Mouse (Mus musculus): ENCODE data around the gene Dbn1. TPM values are rescaled to one million over a fixed set of nuclear protein-coding genes. Genes with fewer than 3 reads are reported as not detected.
"Not testable (repeated sequence)": the region's sequence is repeated elsewhere in the genome, so short reads cannot be mapped to it uniquely, and the experiment has no call there.

Gene Dbn1
- polyA plus RNA-seq, 1 experiment from 2014 or later = 792 TPM

- no peaks in the 10 kb centered on the region for H3K36me3 ChIP-seq (ENCODE audit: control insufficient read depth, insufficient read depth)
- H3K9ac ChIP-seq (replicated peaks; ENCODE audit: low read depth, low read length) = peak overlapping the region; percentile 67
- H3K4me3 ChIP-seq (replicated peaks; ENCODE audit: low read length) = peak overlapping the region; percentile 81
- no peaks in the 10 kb centered on the region for H3K9me3 ChIP-seq (ENCODE audit: control insufficient read depth, low read length)
- H3K4me1 ChIP-seq (replicated peaks; ENCODE audit: control insufficient read depth, insufficient read depth, low read length) = peaks cover 29% of the 10 kb centered on the region
- peak overlapping the region; percentile 96; the same call in 1 of the 2 replicates for H3K27ac ChIP-seq (ENCODE audit: low read length)
- WGBS = 42% methylated on average over 9 of the region's 9 CpGs
- H3K4me2 ChIP-seq (ENCODE audit: low read length) = peak overlapping the region; percentile 65
- no peak for ATAC-seq
- no peaks in the 10 kb centered on the region for H3K27me3 ChIP-seq (replicated peaks; ENCODE audit: control insufficient read depth, insufficient read depth, low read length)
Observed at GRCm38 (mm10) chr13:55443799-55444285, 44.1 kb downstream of the Dbn1 start.

- not testable (repeated sequence) for H3K27ac ChIP-seq (ENCODE audit: low read length); H3K9me3 ChIP-seq (ENCODE audit: control insufficient read depth, low read length); H3K4me3 ChIP-seq (replicated peaks; ENCODE audit: low read length); H3K4me2 ChIP-seq (ENCODE audit: low read length); H3K27me3 ChIP-seq (replicated peaks; ENCODE audit: control insufficient read depth, insufficient read depth, low read length); H3K36me3 ChIP-seq (ENCODE audit: control insufficient read depth, insufficient read depth); ATAC-seq; H3K9ac ChIP-seq (replicated peaks; ENCODE audit: low read depth, low read length); H3K4me1 ChIP-seq (replicated peaks; ENCODE audit: control insufficient read depth, insufficient read depth, low read length)
- 90% methylated on average over 14 of the region's 15 CpGs for WGBS
Observed at GRCm38 (mm10) chr13:55437111-55437629, 50.7 kb downstream of the Dbn1 start.

GRCm38 (mm10) chr13:55431889-55432685, 55.8 kb downstream of the Dbn1 start:
- H3K4me1 ChIP-seq (replicated peaks; ENCODE audit: control insufficient read depth, insufficient read depth, low read length) = no peaks in the 10 kb centered on the region
- H3K4me3 ChIP-seq (replicated peaks; ENCODE audit: low read length) = no peak overlapping the region
- H3K9ac ChIP-seq (replicated peaks; ENCODE audit: low read depth, low read length) = no peak overlapping the region
- H3K27me3 ChIP-seq (replicated peaks; ENCODE audit: control insufficient read depth, insufficient read depth, low read length) = no peaks in the 10 kb centered on the region
- no peak overlapping the region for H3K4me2 ChIP-seq (ENCODE audit: low read length)
- H3K27ac ChIP-seq (ENCODE audit: low read length) = no peak overlapping the region
- H3K9me3 ChIP-seq (ENCODE audit: control insufficient read depth, low read length) = no peaks in the 10 kb centered on the region
- ATAC-seq = no peak
- H3K36me3 ChIP-seq (ENCODE audit: control insufficient read depth, insufficient read depth) = no peaks in the 10 kb centered on the region
- 83% methylated on average over 10 of the region's 10 CpGs for WGBS

GRCm38 (mm10) chr13:55430566-55430965, 57.3 kb downstream of the Dbn1 start:
- Histone ChIP-seq H3K4me1 (replicated peaks; ENCODE audit: control insufficient read depth, insufficient read depth, low read length) (no peaks in the 10 kb centered on the region), H3K4me3 (replicated peaks; ENCODE audit: low read length) (no peak overlapping the region), H3K27me3 (replicated peaks; ENCODE audit: control insufficient read depth, insufficient read depth, low read length) (no peaks in the 10 kb centered on the region), H3K27ac (ENCODE audit: low read length) (no peak overlapping the region), H3K36me3 (ENCODE audit: control insufficient read depth, insufficient read depth) (no peaks in the 10 kb centered on the region), H3K4me2 (ENCODE audit: low read length) (no peak overlapping the region), H3K9ac (replicated peaks; ENCODE audit: low read depth, low read length) (no peak overlapping the region), H3K9me3 (ENCODE audit: control insufficient read depth, low read length) (no peaks in the 10 kb centered on the region)
- ATAC-seq = no peak
- 80% methylated on average over 2 of the region's 2 CpGs for WGBS

GRCm38 (mm10) chr13:55429226-55429888, 58.6 kb downstream of the Dbn1 start:
- WGBS = 79% methylated on average over 12 of the region's 12 CpGs
- Histone ChIP-seq H3K36me3 (ENCODE audit: control insufficient read depth, insufficient read depth) (no peaks in the 10 kb centered on the region), H3K27me3 (replicated peaks; ENCODE audit: control insufficient read depth, insufficient read depth, low read length) (no peaks in the 10 kb centered on the region), H3K4me2 (ENCODE audit: low read length) (no peak overlapping the region), H3K9ac (replicated peaks; ENCODE audit: low read depth, low read length) (no peak overlapping the region), H3K9me3 (ENCODE audit: control insufficient read depth, low read length) (no peaks in the 10 kb centered on the region), H3K4me3 (replicated peaks; ENCODE audit: low read length) (no peak overlapping the region), H3K4me1 (replicated peaks; ENCODE audit: control insufficient read depth, insufficient read depth, low read length) (no peaks in the 10 kb centered on the region), H3K27ac (ENCODE audit: low read length) (no peak overlapping the region)
- no peak for ATAC-seq

- H3K36me3 ChIP-seq (ENCODE audit: control insufficient read depth, insufficient read depth) = no peaks in the 10 kb centered on the region
- peaks cover 7% of the 10 kb centered on the region for H3K27me3 ChIP-seq (replicated peaks; ENCODE audit: control insufficient read depth, insufficient read depth, low read length)
- WGBS = 90% methylated on average over 10 of the region's 10 CpGs
- ATAC-seq = no peak
- no peaks in the 10 kb centered on the region for H3K9me3 ChIP-seq (ENCODE audit: control insufficient read depth, low read length)
- no peak within 1 kb of the TSS for H3K27ac ChIP-seq (ENCODE audit: low read length)
- H3K9ac ChIP-seq (replicated peaks; ENCODE audit: low read depth, low read length) = no peak within 1 kb of the TSS
- H3K4me2 ChIP-seq (ENCODE audit: low read length) = no peak within 1 kb of the TSS
- no peaks in the 10 kb centered on the region for H3K4me1 ChIP-seq (replicated peaks; ENCODE audit: control insufficient read depth, insufficient read depth, low read length)
- H3K4me3 ChIP-seq (replicated peaks; ENCODE audit: low read length) = no peak within 1 kb of the TSS
Observed at GRCm38 (mm10) chr13:55426613-55427012, 61.3 kb downstream of the Dbn1 start, which contains the start of gene F12. Gene F12, minus strand, starts transcription at chr13:55426793.

Small RNAs within 50 kb of the gene (microRNA-seq; reads per million reads assigned to microRNA genes)
- gene Mir6943 (not detected), gene Mir6944 (80.6 reads per million, percentile 52 among the genes with 10 or more reads in this experiment), gene Mir6945 (2.1 reads per million, percentile 3 among the genes with 10 or more reads in this experiment)

Other genes starting within 250 kb of the Dbn1 start
- gene Prelid1, start 167.6 kb downstream of the Dbn1 start, polyA plus RNA-seq (2015; fragmentation: Nextera tagmentation; extraction: Ambion mirVana) = 288 and 303 TPM in 2 replicates
- gene Rab24, start 166.2 kb downstream of the Dbn1 start, polyA plus RNA-seq (2015; fragmentation: Nextera tagmentation; extraction: Ambion mirVana) = 104 and 109 TPM in 2 replicates
- gene Mxd3, start 158.3 kb downstream of the Dbn1 start, polyA plus RNA-seq (2015; fragmentation: Nextera tagmentation; extraction: Ambion mirVana) = 22.1 and 23.9 TPM in 2 replicates
- 56.3 and 59.7 TPM in 2 replicates for gene Lman2, start 125.3 kb downstream of the Dbn1 start, polyA plus RNA-seq (2015; fragmentation: Nextera tagmentation; extraction: Ambion mirVana)
- 0.71 and 1.4 TPM in 2 replicates for gene Rgs14, start 118.4 kb downstream of the Dbn1 start, polyA plus RNA-seq (2015; fragmentation: Nextera tagmentation; extraction: Ambion mirVana)
- gene Slc34a1, start 89.9 kb downstream of the Dbn1 start, polyA plus RNA-seq (2015; fragmentation: Nextera tagmentation; extraction: Ambion mirVana) = 0.27 TPM in 1 of 2 replicates, not detected in the other
- gene Pfn3, start 72.9 kb downstream of the Dbn1 start, polyA plus RNA-seq (2015; fragmentation: Nextera tagmentation; extraction: Ambion mirVana) = 0.43 and 0.84 TPM in 2 replicates
- not detected in 2 replicates for gene F12, start 61.3 kb downstream of the Dbn1 start, polyA plus RNA-seq (2015; fragmentation: Nextera tagmentation; extraction: Ambion mirVana)
- gene Grk6, start 43.0 kb downstream of the Dbn1 start, polyA plus RNA-seq (2015; fragmentation: Nextera tagmentation; extraction: Ambion mirVana) = 39.4 and 40.1 TPM in 2 replicates
- 4.1 and 4.3 TPM in 2 replicates for gene Prr7, start 23.8 kb downstream of the Dbn1 start, polyA plus RNA-seq (2015; fragmentation: Nextera tagmentation; extraction: Ambion mirVana)
- gene Pdlim7, start 25.6 kb upstream of the Dbn1 start, polyA plus RNA-seq (2015; fragmentation: Nextera tagmentation; extraction: Ambion mirVana) = 132 and 147 TPM in 2 replicates
- 3.1 and 4.6 TPM in 2 replicates for gene Dok3, start 41.2 kb upstream of the Dbn1 start, polyA plus RNA-seq (2015; fragmentation: Nextera tagmentation; extraction: Ambion mirVana)
- gene Ddx41, start 48.5 kb upstream of the Dbn1 start, polyA plus RNA-seq (2015; fragmentation: Nextera tagmentation; extraction: Ambion mirVana) = 67.3 and 70.6 TPM in 2 replicates
- gene Fam193b, start 83.0 kb upstream of the Dbn1 start, polyA plus RNA-seq (2015; fragmentation: Nextera tagmentation; extraction: Ambion mirVana) = 57.8 and 62.2 TPM in 2 replicates
- gene Tmed9, start 85.6 kb upstream of the Dbn1 start, polyA plus RNA-seq (2015; fragmentation: Nextera tagmentation; extraction: Ambion mirVana) = 96.9 and 133 TPM in 2 replicates
- gene B4galt7, start 111.8 kb upstream of the Dbn1 start, polyA plus RNA-seq (2015; fragmentation: Nextera tagmentation; extraction: Ambion mirVana) = 29.9 and 41.4 TPM in 2 replicates
- gene Caml, start 134.9 kb upstream of the Dbn1 start, polyA plus RNA-seq (2015; fragmentation: Nextera tagmentation; extraction: Ambion mirVana) = 96.9 and 104 TPM in 2 replicates
- 34.2 and 36.4 TPM in 2 replicates for gene Ddx46, start 146.9 kb upstream of the Dbn1 start, polyA plus RNA-seq (2015; fragmentation: Nextera tagmentation; extraction: Ambion mirVana)
- 74.6 and 74.9 TPM in 2 replicates for gene B230219D22Rik, start 205.0 kb upstream of the Dbn1 start, polyA plus RNA-seq (2015; fragmentation: Nextera tagmentation; extraction: Ambion mirVana)
- 121 and 125 TPM in 2 replicates for gene Txndc15, start 226.5 kb upstream of the Dbn1 start, polyA plus RNA-seq (2015; fragmentation: Nextera tagmentation; extraction: Ambion mirVana)
- 15.3 and 16.3 TPM in 2 replicates for gene Pcbd2, start 239.3 kb upstream of the Dbn1 start, polyA plus RNA-seq (2015; fragmentation: Nextera tagmentation; extraction: Ambion mirVana)